Mouse (Mus musculus) lung, postnatal 14 days (tissue): ENCODE data around the gene Foxi1.

ENCODE experiments used
- DNase-seq: peaks from one replicate; pipeline ENCODE4 v3.0.0; 2021

Foxi1 gene

DNA sequence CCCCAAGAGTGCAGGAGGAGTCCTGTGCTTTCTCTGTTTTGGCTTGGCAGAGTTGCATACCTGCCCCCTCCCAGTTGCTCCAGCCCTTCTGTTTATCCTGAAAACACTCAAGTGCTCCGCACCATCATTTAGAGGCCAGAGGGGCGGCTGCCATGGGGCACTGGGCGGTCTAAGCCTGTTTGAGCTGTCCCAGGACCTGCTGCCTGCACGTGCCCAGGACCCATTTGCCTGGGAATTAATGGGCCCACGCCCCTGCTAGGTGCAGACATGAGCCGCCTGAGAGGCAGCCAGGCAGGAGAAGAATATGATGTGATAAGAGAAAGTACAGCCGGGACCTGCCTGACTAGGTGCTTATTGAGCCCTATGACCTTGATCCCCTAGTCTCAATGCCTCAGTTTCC, 52.7 kb downstream of the Foxi1 start:
- DNase-seq = no peak
